Mouse (Mus musculus): ENCODE data around the gene Dnah14.

Gene Dnah14

DNA sequence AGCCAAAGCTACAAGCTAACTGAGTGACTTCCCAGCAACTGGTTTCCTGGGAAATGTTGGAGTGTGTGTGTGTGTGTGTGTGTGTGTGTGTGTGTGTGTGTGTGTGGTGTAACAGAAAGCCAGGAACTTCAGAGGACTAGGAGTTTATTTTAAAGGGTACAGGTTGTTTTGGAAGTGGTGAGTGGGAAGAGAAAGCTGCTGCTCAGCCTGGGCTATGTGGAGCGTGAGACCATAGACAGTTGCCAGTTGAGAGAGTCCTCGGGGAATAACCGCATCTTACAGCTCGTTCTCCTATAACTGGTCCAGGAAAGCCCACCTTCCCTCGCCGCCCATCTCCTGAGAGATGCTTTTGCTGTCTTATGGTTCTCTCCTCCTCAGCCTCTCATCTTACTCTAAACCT lies 12.8 kb downstream of the Dnah14 start:
- no peak for ATAC-seq (ENCODE audit: insufficient number of reproducible peaks, low FRiP score, low TSS enrichment)

DNA sequence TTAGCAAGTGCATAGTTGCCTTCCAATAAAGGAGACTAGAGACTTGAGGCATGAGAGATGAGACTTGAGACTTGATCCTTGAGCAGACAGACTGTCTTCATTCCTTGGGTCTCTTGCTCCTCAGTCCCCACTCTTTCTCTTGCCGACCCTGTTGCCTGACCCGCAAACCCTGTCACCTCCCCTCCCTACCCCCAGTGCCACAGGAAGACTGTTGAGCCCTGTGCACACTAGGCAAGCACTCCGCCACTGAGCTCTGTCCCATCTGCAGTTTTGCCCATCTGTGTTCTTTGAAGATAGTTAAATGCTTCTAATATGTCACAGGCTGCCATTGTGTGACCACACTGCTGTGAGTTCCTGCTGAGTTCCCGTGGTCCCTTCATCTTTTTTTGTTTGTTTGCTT lies 23.0 kb downstream of the Dnah14 start:
- ATAC-seq (ENCODE audit: insufficient number of reproducible peaks, low FRiP score, low TSS enrichment), result no peak

DNA sequence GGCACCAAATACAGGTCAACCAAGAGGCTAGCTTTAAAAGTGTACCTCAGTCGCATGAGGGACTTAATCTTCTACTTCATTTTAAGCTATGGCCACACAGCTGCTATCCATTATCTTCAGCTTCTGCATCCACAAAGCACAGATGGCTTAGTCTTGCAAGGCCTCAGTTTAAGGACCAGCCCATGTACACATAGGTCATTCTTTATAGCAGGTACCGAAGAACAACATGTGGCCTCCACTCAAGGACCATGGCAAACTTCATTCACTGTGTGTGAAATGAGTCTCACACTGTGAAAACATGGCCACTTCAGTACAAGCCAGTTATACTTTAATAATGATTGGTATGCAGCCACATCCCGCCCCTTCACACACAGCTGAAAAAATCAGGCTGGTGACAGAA lies 34.8 kb downstream of the Dnah14 start:
- no peak for ATAC-seq (ENCODE audit: insufficient number of reproducible peaks, low FRiP score, low TSS enrichment)

DNA sequence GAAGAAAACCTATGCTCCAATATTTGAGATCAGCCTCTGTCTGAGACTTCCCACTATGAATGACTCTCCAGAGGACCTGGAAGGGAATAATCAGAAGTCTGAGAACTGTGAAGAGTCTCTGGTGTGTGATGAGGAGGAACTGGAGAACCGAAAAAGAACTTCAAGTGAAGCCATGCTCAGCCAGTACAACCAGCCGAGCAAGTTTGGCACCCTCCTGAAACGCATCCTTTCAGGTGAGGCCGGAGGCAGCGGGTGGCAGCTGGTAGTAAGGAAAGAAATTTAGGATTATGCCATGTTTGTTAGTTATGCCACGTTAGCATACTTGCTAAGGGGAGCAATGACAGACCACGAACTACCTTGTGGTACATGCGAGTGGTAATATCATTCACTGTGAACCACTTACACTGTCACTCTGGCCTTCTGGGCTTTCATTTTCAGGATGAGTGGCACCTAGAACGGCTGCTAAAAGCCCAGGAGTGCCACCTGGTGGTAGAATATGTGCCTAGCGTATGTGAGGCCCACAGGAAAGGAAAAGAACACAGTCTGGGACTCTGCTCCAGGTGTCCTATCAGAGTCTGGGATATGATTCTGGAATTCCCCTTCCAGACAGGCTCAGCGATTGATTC lies 39.6 kb downstream of the Dnah14 start:
- ATAC-seq (ENCODE audit: insufficient number of reproducible peaks, low FRiP score, low TSS enrichment), result peak; percentile 58

DNA sequence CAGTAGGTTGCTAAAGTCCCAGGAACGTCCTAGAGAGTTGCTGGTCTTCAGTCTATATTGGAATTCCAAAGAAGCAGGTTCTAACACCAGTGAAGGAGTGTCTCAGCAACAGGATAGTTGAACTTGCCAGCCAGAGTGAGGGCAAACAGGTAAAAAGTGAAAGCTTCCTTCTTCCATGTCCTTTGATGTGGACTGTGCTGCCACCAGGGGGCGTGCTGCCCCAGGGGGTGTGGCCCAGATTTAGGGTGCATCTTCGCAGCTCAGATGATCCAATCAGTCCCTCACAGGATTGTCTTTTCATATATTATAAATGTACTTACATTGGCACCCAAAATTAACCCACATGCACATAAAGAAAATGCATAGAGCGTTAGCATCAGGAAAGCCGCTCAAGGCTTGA lies 41.0 kb downstream of the Dnah14 start:
- no peak for ATAC-seq (ENCODE audit: insufficient number of reproducible peaks, low FRiP score, low TSS enrichment)

DNA sequence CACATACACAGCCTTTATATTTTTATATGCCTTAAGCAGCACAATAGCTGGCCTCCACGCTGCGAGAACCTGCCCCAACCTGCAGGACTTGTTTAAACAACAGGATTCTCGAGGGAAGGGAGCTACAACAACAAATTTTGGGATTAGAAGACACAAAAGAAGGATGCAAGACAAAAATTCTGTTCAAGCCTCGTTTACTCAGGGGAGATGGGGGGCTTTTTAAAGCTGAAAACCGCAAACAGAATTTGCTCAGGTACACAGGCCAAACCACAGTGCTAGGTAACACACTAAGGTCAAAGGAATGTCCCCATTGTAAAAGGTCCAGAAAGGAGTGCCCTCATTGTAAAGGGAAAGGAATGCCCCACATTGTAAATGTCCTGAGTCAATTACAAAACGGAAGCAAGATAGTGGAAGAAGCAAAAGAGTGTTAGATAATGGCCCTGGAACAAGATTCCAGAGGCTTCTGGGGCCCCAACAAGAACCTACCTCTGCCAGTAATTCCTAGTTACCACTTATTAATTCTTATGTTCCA lies 46.9 kb downstream of the Dnah14 start:
- ATAC-seq (ENCODE audit: insufficient number of reproducible peaks, low FRiP score, low TSS enrichment), result no peak

DNA sequence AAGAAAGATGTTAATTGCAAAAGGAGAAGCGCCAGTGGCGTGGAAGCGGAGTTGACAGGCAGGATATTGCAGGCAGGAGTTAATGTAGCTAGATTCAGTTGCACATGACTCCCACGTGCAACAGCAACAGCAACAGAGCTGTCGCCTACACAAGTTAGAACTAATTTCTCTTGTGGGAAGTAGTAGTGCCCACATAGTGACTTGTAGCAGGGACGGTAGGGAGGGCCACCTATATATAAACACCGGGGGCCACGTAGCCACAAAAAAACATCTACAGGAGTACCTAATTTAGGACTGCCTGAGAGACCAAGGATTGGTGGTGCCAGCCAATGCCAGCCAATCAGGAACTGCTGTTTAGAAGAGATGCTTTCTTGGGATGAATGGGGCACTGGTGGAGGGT lies 48.5 kb downstream of the Dnah14 start:
- no peak for ATAC-seq (ENCODE audit: insufficient number of reproducible peaks, low FRiP score, low TSS enrichment)

DNA sequence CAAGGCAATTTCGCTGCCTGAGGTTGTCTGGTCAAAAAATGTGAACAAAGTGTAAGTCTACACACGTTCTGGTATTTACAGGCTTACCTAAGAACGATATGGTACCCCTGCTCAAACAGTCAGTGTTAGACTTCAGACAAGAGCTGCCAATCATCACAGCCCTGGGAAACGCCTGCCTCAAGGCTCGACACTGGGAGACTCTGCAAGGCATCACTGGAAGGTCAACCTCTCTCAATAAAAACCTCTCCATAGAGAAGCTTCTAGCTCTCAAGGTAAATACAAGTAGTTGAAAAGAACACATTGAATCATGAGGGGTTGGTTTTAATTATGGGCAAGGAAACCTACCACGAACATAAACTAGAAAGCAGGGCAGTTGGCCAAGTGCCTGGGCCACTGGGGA lies 51.9 kb downstream of the Dnah14 start:
- no peak for ATAC-seq (ENCODE audit: insufficient number of reproducible peaks, low FRiP score, low TSS enrichment)

DNA sequence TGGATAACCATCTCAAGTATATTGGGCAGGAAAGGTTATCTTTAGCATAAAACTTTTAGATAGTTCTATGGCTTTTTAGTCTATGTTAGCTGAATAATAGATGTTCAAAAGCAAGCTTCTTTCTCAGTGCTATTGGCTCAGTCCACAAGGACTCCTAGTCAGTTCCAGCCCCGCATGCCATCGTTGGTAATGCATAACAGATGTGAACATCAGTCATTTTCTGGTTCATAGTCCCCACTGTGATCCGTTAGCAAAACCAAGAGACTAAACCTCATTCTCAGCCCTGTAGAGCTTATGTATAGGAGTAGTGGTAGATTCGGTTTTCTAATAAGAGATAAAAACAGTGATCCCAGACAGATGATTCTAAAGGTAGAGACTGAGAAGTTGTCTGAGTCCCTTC lies 55.0 kb downstream of the Dnah14 start:
- ATAC-seq (ENCODE audit: insufficient number of reproducible peaks, low FRiP score, low TSS enrichment), result no peak

DNA sequence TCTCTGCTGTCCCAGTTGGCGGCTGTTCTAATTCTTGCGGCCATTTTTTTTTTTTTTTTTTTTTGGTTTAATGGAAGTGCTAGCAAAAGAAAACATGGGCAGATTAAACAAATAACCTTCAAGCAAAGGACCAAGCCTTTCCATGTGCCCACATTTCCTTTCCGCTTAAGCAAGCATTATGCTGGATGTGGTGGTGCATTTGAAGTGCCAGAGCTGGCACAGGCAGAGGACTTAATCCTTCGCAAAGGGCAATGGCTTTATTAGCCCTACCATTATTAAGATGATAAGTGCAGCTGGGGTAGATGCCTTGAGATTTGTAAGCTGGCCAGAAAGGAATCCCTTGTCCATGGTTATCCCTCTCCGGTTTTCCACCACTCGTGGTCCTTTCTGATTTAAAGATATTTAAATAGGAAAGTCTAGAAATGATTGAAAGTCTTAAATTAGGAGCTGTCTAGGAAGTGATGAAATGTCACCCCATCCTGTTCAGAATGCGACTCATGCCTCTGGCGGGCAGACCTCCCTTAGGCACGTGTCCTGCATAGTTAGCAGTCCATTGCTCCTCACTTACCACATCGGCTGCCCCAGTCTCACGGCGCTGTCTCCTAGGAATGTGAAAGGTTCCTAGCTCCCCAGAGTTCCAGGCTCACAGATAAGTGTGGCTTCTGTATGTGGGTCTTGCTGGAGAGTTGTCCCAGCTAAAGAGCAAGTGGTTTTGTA lies 61.8 kb downstream of the Dnah14 start:
- no peak for ATAC-seq (ENCODE audit: insufficient number of reproducible peaks, low FRiP score, low TSS enrichment)

DNA sequence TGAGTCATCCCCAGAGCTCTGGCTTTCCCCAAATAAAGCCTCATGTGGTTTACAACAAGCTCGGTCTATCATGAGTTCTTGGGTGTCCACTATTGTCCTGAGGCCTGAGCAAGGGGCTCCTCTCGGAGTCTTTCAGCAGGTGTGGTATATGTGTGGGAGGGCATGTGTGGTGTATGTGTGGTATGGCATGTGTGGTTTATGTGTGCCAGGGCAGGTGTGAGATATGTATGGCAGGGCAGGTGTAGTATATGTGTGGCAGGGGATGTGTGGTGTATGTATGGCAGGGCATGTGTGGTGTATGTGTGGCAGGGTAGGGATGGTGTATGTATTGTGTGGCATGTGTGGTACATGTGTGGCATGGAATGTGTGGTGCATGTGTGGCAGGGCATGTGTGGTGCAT lies 64.0 kb downstream of the Dnah14 start:
- no peak for ATAC-seq (ENCODE audit: insufficient number of reproducible peaks, low FRiP score, low TSS enrichment)

DNA sequence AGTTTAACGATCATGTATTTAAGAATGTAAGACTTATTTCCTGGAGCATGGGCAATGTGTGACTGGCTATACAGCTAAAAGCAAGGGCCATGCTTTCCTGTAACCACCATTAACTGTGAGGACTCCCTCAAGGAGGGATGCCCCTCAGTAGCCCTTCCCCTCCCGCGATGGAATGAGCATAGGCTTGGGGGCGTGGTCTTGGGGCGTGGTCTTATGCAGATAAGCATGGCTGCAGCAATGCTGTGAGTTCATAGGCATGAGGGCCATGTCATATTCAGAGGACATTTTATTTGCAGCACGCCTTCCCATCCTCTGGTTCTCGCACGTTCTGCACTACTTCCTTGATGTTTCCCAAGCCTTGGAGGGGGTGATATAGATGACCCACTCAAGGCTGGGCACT lies 71.1 kb downstream of the Dnah14 start:
- no peak for ATAC-seq (ENCODE audit: insufficient number of reproducible peaks, low FRiP score, low TSS enrichment)

DNA sequence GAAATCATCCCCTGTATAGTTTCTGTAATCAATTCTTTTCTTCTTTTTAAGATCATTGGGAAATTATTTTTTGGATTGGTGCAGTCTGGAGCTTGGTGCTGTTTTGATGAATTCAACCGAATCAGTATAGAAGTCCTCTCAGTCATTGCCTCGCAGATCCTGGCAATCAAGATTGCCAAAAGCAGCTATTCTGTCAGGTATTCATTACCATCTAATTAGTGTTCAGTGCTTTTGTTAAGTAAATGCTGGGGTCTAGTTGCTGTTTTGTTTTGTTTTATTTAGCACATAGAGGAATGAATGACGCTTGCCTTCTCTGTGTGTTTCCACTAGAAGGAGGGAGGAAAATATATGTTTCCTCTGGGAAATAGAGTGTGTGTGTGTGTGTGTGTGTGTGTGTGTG lies 77.1 kb downstream of the Dnah14 start:
- ATAC-seq (ENCODE audit: insufficient number of reproducible peaks, low FRiP score, low TSS enrichment), result no peak

DNA sequence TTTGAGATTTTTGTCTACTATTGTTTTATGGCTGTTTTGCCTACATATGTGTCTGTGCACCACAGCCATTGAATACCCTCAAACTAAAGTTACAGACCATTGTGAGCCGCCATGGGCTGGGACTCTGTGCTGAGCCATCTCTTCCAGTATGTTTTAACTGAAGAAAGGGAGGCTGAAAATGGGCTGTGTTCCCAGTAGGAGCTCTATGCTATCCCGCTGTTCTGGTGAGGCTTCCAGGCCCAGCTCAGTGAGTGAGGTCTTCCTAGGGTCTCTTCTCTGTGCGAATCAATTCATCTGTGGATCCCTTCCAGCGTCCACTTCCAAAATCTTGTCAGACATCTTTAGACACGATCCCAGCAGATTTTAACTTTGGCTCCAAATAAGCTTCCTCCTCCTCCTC lies 80.1 kb downstream of the Dnah14 start:
- ATAC-seq (ENCODE audit: insufficient number of reproducible peaks, low FRiP score, low TSS enrichment), result no peak; the same call in 1 of the 2 replicates

DNA sequence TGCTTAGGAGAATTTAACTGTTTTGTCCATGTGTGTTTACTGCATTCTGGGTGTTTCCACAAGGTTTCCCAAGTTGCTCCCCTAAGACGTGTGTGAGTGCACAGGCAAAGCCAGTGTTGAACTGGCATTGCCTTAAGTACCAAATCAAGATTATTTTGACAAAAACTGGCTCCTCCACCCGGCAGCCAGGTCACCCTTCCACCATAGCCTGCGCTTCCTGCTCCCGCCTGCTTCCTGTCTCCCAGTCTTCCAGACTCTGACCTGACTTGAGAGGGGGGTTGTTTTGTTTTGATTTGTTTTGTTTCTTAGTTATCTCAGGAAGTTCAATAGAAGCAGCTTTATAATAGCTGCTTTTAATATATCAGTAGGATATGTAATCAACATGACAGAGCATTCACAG lies 90.4 kb downstream of the Dnah14 start:
- ATAC-seq (ENCODE audit: insufficient number of reproducible peaks, low FRiP score, low TSS enrichment), result no peak

DNA sequence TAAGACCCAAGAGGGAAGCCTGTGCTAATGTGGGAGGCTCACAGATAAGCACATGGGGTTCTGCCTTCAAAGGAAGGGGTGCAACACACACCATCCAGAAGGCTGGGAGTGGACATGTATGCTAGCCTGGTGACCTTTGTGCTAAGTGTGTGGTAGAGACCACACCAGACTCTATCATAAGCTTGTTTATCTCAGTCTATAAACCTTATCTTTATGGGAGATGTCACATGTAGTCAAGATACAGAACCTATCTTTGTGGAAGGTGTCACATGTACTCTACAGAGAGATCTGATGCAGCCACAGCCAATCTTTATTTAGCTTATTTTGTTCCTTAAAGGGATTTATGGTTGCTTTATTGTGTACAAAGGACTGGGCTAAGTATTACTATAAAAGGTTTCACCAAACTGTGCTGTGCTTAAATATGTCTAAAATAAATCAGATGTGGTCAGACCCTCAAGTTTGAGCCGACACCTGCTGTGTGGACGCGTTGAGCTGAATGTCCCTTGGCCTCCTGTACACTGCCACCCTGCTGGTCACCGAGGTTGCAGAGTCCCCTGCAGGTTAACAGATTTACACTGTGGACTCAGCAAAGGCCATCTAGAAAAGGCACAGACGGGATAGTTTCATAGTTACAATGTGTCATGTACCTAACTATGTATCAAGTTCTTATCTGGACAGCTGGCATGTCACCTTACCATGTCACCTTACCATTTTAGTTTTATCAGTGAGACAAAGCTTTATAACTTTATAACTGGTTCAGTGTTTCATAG lies 118.6 kb downstream of the Dnah14 start:
- ATAC-seq (ENCODE audit: insufficient number of reproducible peaks, low FRiP score, low TSS enrichment), result no peak

DNA sequence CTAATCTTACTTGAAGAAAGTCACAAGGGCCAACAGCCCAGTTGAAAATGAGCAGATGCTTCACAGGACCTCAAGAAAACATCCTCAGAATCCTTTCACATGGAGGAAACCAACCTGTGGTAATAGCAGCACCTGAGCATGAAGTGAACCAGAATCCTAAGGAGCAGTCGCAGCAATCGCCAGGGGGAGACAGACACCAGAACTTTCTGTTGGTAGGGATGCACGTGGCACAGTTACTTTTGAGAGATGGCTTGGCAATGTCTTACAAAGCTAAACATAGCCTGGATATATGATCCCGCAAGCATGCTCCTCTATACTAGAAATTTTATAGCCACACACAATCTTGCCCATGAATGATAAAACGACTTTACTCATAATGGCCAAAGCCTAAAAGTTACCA lies 152.3 kb downstream of the Dnah14 start:
- no peak for ATAC-seq (ENCODE audit: insufficient number of reproducible peaks, low FRiP score, low TSS enrichment)

DNA sequence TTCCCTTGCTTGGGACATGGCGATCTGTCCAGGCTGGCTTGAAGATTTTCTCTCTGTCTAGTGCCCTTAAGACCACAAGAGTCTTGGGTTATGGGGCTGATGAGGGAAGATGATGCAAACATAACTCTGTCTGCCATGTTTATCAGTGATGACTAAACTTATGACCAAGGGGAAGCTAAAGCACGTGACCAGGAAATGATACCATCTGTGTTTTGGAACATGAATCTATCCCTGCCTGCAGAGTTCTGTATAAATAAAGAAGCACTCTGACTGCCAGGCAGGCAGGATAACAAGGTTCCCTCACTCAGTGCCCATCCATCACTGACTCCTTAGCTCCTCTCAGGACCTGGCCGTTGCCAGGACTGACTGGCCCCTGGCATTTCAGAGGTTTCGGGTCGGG lies 157.2 kb downstream of the Dnah14 start:
- ATAC-seq (ENCODE audit: insufficient number of reproducible peaks, low FRiP score, low TSS enrichment), result no peak

DNA sequence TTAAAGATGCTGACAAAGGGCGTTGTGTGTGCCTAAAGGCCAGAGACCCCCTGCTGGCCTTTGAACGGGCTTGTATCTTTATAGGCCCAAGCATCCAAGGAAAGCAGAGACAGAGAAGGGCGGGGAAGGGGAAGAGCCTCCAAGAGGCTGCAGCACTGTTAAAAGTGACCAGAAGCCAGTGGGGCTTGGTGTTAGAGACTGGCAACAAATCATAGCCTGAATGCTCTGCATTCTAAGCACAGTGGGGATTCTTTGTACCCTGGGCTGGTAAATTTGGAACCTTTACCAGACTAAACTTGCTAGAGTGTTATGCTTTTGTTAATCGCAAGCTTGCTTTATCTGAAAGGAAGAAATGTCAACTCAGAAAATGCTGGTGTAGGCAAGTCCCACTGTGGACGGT lies 163.9 kb downstream of the Dnah14 start:
- no peak for ATAC-seq (ENCODE audit: insufficient number of reproducible peaks, low FRiP score, low TSS enrichment)

DNA sequence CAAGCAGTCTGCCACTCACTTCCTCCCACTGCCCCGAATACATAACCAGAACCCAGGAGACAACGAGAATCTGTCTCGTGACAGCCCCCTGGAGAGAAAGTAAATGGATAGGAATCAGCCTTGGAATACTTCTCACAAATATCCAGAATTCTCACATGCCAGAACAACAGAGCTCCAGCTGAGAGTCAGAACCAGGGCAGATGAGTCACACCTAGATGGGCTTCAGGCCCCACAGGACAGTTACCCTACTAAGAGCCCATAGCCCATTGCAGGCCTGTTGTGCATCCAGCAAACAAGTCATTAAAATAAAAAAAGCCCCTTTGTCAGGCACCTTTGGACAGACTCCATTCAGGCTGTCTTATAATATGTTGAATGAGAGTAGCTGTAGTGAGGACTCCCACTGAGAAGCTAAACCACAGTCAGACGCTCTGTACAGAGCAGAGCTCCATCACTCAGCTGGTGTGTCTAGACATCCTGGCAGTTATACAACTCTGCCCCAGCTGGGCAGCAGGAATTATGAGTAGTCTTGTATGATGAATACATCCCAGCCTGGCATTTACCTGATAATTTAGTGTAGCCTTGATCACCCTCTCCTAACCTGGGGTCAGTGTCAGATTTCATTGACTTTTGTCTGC lies 166.0 kb downstream of the Dnah14 start:
- no peak for ATAC-seq (ENCODE audit: insufficient number of reproducible peaks, low FRiP score, low TSS enrichment)

DNA sequence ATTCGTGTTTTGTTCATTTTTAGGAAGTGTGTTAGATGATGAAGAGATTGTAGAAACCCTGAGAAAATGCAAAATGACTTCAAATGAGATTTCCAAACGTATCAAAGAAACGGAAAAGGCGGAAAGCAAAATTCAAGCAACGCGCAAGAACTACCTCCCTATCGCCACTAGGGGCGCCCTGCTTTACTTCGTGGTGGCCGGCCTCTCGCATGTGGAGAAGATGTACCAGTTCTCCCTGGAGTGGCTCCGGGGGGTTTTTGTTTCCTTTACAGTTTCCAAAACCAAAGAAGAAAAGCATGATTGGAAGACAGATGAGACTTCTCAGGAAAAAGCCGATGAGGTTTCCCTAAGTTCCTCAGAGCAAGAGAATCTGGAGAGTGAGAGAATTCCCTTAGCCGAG lies 193.0 kb downstream of the Dnah14 start:
- ATAC-seq (ENCODE audit: insufficient number of reproducible peaks, low FRiP score, low TSS enrichment), result no peak

Data from cerebellum, adult (tissue).